Mouse (Mus musculus): ENCODE measurements around the gene Pla1a.
"Not testable (repeated sequence)": the region's sequence is repeated elsewhere in the genome, so short reads cannot be mapped to it uniquely, and the experiment has no call there.

Gene Pla1a

GRCm38 (mm10) chr16:38456812-38457567 lies 24.0 kb upstream of the Pla1a start:
- DNase-seq, result no peak

GRCm38 (mm10) chr16:38455511-38456418 lies 22.8 kb upstream of the Pla1a start, which contains the start of gene Cd80:
Cd80 (plus strand) TSS chr16:38455561.
- no peak for DNase-seq

GRCm38 (mm10) chr16:38454533-38455254 lies 21.7 kb upstream of the Pla1a start:
- DNase-seq, result no peak

GRCm38 (mm10) chr16:38453952-38454351 lies 21.0 kb upstream of the Pla1a start:
- DNase-seq, result no peak

GRCm38 (mm10) chr16:38453203-38453553 lies 20.2 kb upstream of the Pla1a start:
- DNase-seq, result no peak

GRCm38 (mm10) chr16:38452442-38453202 lies 19.7 kb upstream of the Pla1a start, which contains the start of gene Adprh:
Adprh (minus strand) TSS chr16:38452703.
- DNase-seq, result peak; percentile 80 to 81

GRCm38 (mm10) chr16:38451421-38452205 lies 18.7 kb upstream of the Pla1a start:
- DNase-seq, result no peak

GRCm38 (mm10) chr16:38450707-38451106 lies 17.8 kb upstream of the Pla1a start:
- no peak for DNase-seq

GRCm38 (mm10) chr16:38448458-38448857 lies 15.5 kb upstream of the Pla1a start:
- DNase-seq, result no peak

- DNase-seq, result no peak
Observed at GRCm38 (mm10) chr16:38447366-38447765, 14.4 kb upstream of the Pla1a start.

GRCm38 (mm10) chr16:38446141-38446540 lies 13.2 kb upstream of the Pla1a start:
- not testable (repeated sequence) for DNase-seq

- DNase-seq, result no peak
Observed at GRCm38 (mm10) chr16:38445576-38445975, 12.6 kb upstream of the Pla1a start.

- no peak for DNase-seq
Observed at GRCm38 (mm10) chr16:38445046-38445445, 12.1 kb upstream of the Pla1a start.

- DNase-seq, result no peak
Observed at GRCm38 (mm10) chr16:38443721-38444464, 10.9 kb upstream of the Pla1a start.

GRCm38 (mm10) chr16:38442216-38442615 lies 9.3 kb upstream of the Pla1a start:
- no peak for DNase-seq

GRCm38 (mm10) chr16:38441611-38442010 lies 8.7 kb upstream of the Pla1a start:
- DNase-seq, result no peak

GRCm38 (mm10) chr16:38440403-38440802 lies 7.5 kb upstream of the Pla1a start:
- DNase-seq, result no peak

GRCm38 (mm10) chr16:38439190-38439589 lies 6.2 kb upstream of the Pla1a start:
- no peak for DNase-seq

- DNase-seq, result no peak
Observed at GRCm38 (mm10) chr16:38434295-38434795, 1.4 kb upstream of the Pla1a start.

GRCm38 (mm10) chr16:38433514-38433913 lies 569 bp upstream of the Pla1a start:
- DNase-seq, result no peak

Data from thymus, adult 18-20 months (tissue).